Mouse (Mus musculus) heart, embryonic 13.5 days (tissue): Measurements from ENCODE around the gene Rasal2. TPM values are rescaled to one million over a fixed set of nuclear protein-coding genes. Genes with fewer than 3 reads are reported as not detected.

ENCODE experiments used
- ATAC-seq: fragments of 200-750 bp; cut with Nextera tagmentation; 2 replicates; pipeline ENCODE4 v1.8.0; 2017; ENCODE audit warnings: moderate TSS enrichment; ENCODE audit not compliant: insufficient number of reproducible peaks, low FRiP score, low TSS enrichment; ENCODE audit errors: extremely low read depth
- H3K27ac ChIP-seq: fragments of 300-500 bp; sonication (generic); replicated peaks from 2 replicates; pipeline ENCODE4 v1.5.1; 2015; ENCODE audit warnings: moderate library complexity, mild to moderate bottlenecking, inconsistent platforms
- H3K27me3 ChIP-seq: fragments of 300-500 bp; sonication (generic); replicated peaks from 2 replicates; pipeline ENCODE4 v1.6.1; 2015; ENCODE audit warnings: mild to moderate bottlenecking, inconsistent platforms
- H3K36me3 ChIP-seq: fragments of 300-500 bp; sonication (generic); 2 replicates; pipeline ENCODE4 v1.6.1; 2015; ENCODE audit warnings: mild to moderate bottlenecking, inconsistent platforms
- H3K4me1 ChIP-seq: fragments of 300-500 bp; sonication (generic); 2 replicates; pipeline ENCODE4 v1.6.1; 2015; ENCODE audit warnings: inconsistent platforms
- H3K4me2 ChIP-seq: fragments of 300-500 bp; sonication (generic); 2 replicates; pipeline ENCODE4 v1.6.1; 2015; ENCODE audit warnings: inconsistent platforms, mild to moderate bottlenecking, moderate library complexity
- H3K4me3 ChIP-seq: fragments of 300-500 bp; sonication (generic); 2 replicates; pipeline ENCODE4 v1.5.1; 2015; ENCODE audit warnings: moderate library complexity, mild to moderate bottlenecking, inconsistent platforms
- H3K9ac ChIP-seq: fragments of 300-500 bp; sonication (generic); 2 replicates; pipeline ENCODE4 v1.6.1; 2015; ENCODE audit warnings: inconsistent platforms, mild to moderate bottlenecking, moderate library complexity
- H3K9me3 ChIP-seq: fragments of 300-500 bp; sonication (generic); 2 replicates; pipeline ENCODE4 v1.6.1; 2016; ENCODE audit warnings: inconsistent platforms
- WGBS: fragments of 180-500 bp; shearing (Covaris S2); methylation state at CpG from one replicate; pipeline ENCODE4 v1.1.7; 2015; ENCODE audit warnings: mixed read lengths; 5-methylcytosine and 5-hydroxymethylcytosine counted together
- polyA plus RNA-seq: library from polyadenylated mRNA; unstranded; fragments of >200 nt; fragmentation: Nextera tagmentation; extraction: Ambion mirVana; gene quantifications from 2 replicates; pipeline ENCODE4 v1.2.1, GENCODE M21; 2015

Gene Rasal2
- polyA plus RNA-seq, 1 experiment from 2014 or later = 15.1 TPM

DNA sequence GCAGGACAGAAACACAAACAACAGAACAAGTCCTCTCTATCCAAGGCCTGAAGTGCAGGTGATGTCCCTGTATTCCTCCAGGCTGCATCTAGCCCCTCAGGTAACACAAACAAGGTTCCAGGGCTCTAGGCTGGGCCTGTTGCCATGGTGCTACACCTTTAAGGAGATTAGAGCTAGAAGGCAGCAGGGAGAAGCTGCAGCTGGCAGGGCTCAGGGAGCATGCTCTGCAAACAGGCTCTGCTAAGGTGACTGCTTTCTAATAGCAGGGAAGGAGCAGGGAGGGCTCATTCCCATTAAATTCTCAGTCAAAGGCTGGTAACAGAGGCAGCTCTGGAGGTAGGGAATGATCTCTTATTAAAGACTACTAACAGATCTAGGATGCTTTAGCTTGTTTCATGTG is 231.3 kb downstream of the Rasal2 start:
- peak overlapping the region; percentile 56 for H3K27ac ChIP-seq
- peaks cover 2% of the 10 kb centered on the region; the same call in 1 of the 2 replicates for H3K36me3 ChIP-seq
- H3K4me1 ChIP-seq = peaks cover 55% of the 10 kb centered on the region
- H3K9ac ChIP-seq = peak overlapping the region; percentile 40; the same call in 1 of the 2 replicates
- H3K9me3 ChIP-seq = no peaks in the 10 kb centered on the region
- no peaks in the 10 kb centered on the region for H3K27me3 ChIP-seq
- no peak overlapping the region for H3K4me2 ChIP-seq
- no peak for ATAC-seq
- no peak overlapping the region for H3K4me3 ChIP-seq

DNA sequence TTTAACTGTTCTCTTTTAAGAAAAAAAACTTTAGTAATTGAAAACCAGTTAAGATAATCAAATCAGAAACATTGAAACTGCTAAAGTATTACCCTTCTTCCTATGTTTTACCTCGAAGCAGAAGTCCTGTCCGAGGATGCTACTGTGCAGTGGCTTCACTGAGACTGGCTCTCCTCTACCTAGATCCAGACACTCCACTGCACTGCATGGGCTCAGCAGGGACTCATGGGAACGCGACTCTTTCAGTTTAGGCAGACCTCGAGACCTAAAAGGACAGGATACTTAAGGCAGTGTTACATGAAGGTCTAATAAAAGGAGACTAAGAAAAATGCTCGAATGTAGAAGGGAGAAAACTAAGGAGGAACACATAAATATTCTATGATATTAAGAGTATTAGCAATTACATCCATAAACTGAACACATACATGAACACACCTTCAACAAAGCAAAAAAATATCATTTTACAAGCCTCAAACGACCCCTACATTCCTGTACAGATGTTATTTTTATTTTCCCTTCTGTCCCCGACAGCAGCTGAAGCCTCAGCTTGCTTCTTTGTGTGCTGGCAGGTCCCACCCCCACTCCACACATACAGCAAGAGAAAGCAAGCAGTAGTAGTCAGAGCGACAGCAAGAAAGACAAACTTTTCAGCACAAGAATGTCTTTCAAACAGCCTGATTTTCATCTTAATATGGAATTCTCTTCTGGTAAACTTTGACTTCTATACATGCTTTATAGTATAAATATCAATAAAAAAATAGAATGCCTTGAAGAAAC is 233.2 kb downstream of the Rasal2 start:
- H3K36me3 ChIP-seq = peaks cover 20% of the 10 kb centered on the region
- no peaks in the 10 kb centered on the region for H3K9me3 ChIP-seq
- peaks cover 47% of the 10 kb centered on the region for H3K4me1 ChIP-seq
- peak overlapping the region; percentile 63 for H3K27ac ChIP-seq
- peak overlapping the region; percentile 58 for H3K4me2 ChIP-seq
- H3K4me3 ChIP-seq = peak overlapping the region; percentile 21
- no peak for ATAC-seq
- H3K9ac ChIP-seq = peak overlapping the region; percentile 55
- H3K27me3 ChIP-seq = no peaks in the 10 kb centered on the region
- WGBS = 29% methylated on average over 9 of the region's 9 CpGs

DNA sequence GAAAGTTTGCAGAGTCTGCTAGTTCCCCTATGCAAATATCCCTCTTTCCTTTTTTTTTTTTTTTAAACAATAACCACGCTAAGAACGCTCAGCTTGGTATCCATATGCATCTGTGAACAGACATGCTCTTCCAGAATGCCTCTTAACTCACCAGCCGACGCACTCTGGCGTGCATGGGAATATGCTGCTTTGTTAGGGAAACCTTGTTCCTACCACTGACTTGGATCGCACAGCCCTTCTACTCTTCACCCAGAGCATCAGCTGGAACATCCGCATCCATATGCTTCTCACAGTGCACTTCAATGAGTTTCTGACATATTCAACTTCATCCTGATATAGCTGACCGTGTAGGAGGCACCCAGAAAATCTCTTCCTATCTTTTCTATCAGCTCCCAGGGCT is 243.1 kb downstream of the Rasal2 start:
- Histone ChIP-seq H3K27me3 (no peaks in the 10 kb centered on the region), H3K27ac (no peak overlapping the region), H3K4me3 (no peak overlapping the region), H3K4me2 (no peak overlapping the region), H3K36me3 (peaks cover 23% of the 10 kb centered on the region; the same call in 1 of the 2 replicates), H3K9me3 (no peaks in the 10 kb centered on the region), H3K9ac (no peak overlapping the region), H3K4me1 (no peaks in the 10 kb centered on the region)
- ATAC-seq = no peak
- 82% methylated on average over 8 of the region's 8 CpGs for WGBS

DNA sequence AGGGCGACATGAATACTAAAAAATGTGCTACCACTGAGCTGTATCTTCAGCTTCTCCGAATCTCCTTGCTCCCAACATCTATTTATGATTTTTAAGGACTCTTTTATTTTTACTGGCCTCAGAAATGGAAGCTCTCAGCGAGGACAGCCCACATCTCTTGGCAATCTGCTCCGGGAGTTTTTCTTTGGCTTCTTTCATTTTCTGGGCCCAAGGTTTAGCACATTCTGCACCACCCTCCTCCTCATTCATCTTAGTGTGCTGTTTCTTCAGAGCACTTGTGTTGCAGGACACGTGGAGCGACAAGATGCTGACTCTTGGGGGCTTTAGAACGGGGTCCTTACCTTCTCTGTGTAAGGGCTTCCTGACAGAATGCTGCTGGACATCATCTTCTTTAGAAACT is 243.5 kb downstream of the Rasal2 start:
- Histone ChIP-seq H3K27ac (no peak overlapping the region), H3K4me2 (no peak overlapping the region), H3K4me3 (no peak overlapping the region), H3K27me3 (no peaks in the 10 kb centered on the region), H3K9ac (no peak overlapping the region), H3K4me1 (no peaks in the 10 kb centered on the region), H3K9me3 (no peaks in the 10 kb centered on the region), H3K36me3 (peaks cover 21% of the 10 kb centered on the region; the same call in 1 of the 2 replicates)
- no peak for ATAC-seq
- 79% methylated on average over 7 of the region's 7 CpGs for WGBS

DNA sequence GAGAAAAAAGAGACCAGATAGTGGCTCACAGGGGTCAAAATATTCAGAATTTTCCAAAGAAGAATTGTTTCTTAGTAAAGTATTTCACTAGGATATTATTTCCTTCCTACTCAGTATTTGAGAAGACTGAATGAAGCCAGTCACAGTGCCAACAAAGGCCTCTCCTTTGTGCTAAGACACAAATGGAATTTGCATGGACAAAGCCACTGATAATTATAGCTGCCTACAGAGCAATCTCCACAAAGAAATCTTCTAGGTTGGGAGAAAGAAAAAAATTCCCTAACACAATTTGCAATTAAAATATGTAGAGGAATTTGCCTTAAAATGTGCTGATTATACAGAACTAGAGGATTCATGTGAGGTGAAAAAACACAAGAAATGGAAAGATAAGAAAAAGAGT is 258.6 kb downstream of the Rasal2 start:
- H3K9me3 ChIP-seq = no peaks in the 10 kb centered on the region
- no peak overlapping the region for H3K27ac ChIP-seq
- H3K4me3 ChIP-seq = no peak overlapping the region
- H3K4me2 ChIP-seq = no peak overlapping the region
- no peak for ATAC-seq
- no peak overlapping the region for H3K9ac ChIP-seq
- H3K36me3 ChIP-seq = peaks cover 27% of the 10 kb centered on the region
- H3K27me3 ChIP-seq = no peaks in the 10 kb centered on the region
- peaks cover 8% of the 10 kb centered on the region for H3K4me1 ChIP-seq

DNA sequence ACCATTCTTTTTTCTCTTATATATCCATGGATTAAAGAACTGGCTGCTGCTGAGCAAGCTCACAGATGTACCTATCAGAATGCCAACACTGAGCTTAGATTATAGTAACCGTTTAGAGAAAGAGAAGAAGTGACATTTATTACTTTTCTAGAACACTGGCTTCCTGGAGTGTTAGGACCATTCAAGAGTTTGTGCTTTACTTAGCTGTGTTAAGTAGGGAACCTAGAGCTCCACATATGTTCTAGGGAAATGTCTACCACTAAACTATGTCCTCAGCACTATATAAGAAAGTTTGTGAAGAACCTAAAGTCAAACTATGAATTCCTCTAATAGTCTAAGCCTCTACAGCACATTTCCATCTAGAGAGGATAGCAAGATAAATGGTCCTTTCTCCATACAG is 262.3 kb downstream of the Rasal2 start:
- no peaks in the 10 kb centered on the region for H3K27me3 ChIP-seq
- WGBS = 81% methylated on average over 1 of the region's 1 CpGs
- H3K27ac ChIP-seq = no peak overlapping the region
- H3K4me2 ChIP-seq = no peak overlapping the region
- ATAC-seq = no peak
- no peak overlapping the region for H3K4me3 ChIP-seq
- H3K4me1 ChIP-seq = peaks cover 14% of the 10 kb centered on the region
- no peak overlapping the region for H3K9ac ChIP-seq
- H3K36me3 ChIP-seq = peaks cover 30% of the 10 kb centered on the region
- H3K9me3 ChIP-seq = no peaks in the 10 kb centered on the region

DNA sequence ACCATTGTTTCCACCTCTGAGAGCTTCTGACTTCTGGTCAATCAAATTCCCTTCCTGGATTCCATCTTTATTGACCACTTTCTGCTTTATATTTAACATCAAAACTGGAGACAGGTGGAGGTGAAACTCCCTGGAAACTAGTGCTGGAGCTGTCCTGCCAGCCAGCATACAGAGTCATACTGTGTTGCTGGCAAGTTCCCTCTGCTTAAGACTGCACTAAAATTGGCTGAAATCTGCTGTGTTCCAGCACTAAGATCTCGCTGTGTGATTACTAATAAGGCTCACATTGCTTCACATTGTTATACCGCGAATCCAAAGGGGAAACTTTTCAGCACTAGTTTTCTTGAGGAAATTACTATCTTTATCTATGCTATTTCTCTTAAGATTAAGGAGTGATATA is 267.8 kb downstream of the Rasal2 start:
- peaks cover 34% of the 10 kb centered on the region for H3K36me3 ChIP-seq
- H3K9ac ChIP-seq = no peak overlapping the region
- peaks cover 30% of the 10 kb centered on the region for H3K4me1 ChIP-seq
- no peaks in the 10 kb centered on the region for H3K27me3 ChIP-seq
- WGBS = 90% methylated on average over 3 of the region's 3 CpGs
- no peak overlapping the region for H3K4me2 ChIP-seq
- H3K9me3 ChIP-seq = no peaks in the 10 kb centered on the region
- H3K27ac ChIP-seq = no peak overlapping the region
- no peak overlapping the region for H3K4me3 ChIP-seq
- no peak for ATAC-seq

DNA sequence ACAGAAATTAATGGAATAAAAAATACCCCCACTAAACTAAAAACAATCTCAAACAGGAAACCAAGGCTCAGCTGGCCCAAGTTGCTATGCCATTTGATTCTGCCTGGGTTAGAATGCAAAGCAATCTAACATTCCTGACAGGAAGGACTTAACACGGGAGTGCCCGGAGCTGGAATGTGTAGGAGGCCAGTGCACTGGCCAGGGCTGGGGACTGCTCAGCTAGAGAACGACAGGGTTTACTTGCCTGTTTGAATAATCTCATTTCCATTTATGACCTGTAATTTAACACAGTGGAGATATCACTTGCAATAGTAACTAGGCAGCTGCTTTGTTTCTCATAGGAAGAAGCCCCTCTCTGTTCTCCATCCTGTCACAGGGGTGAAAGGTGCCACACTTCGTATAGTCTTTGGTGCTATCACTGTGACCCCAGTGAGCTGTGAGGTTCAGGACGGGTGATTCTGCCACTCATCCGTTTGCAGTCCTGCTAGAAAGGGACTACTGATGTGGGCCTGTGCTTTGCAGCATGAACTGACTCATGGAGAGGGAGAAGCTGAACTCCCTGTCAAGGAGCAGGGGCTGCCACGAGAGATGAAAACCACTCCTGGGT is 269.0 kb downstream of the Rasal2 start:
- H3K27me3 ChIP-seq = no peaks in the 10 kb centered on the region
- no peaks in the 10 kb centered on the region for H3K9me3 ChIP-seq
- H3K27ac ChIP-seq = peak overlapping the region; percentile 80
- peaks cover 39% of the 10 kb centered on the region for H3K36me3 ChIP-seq
- ATAC-seq = no peak
- WGBS = 14% methylated on average over 7 of the region's 7 CpGs
- H3K4me2 ChIP-seq = peak overlapping the region; percentile 18; the same call in 1 of the 2 replicates
- no peak overlapping the region for H3K4me3 ChIP-seq
- H3K4me1 ChIP-seq = peaks cover 34% of the 10 kb centered on the region
- no peak overlapping the region for H3K9ac ChIP-seq

DNA sequence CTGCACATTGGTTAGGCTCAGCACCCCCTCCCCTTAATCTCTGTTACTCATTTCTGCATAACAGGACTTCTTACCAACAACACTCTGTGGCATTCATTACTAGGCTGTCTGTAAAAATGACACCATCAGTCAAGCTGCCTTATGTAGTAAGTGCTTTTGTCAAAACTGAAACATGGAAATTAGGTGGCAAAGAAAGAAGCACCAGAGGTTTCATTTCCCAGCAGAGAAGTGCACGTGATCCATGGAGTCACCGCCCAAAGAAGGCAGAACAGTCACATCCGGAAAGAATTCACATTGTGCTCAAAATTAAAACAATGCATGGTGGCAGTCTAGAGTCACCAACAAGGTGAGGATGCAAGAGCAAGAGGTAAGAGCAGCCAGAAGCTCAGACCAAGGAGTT is 271.4 kb downstream of the Rasal2 start:
- Histone ChIP-seq H3K9me3 (no peaks in the 10 kb centered on the region), H3K27me3 (no peaks in the 10 kb centered on the region), H3K27ac (no peak overlapping the region), H3K4me1 (peaks cover 47% of the 10 kb centered on the region), H3K36me3 (peaks cover 19% of the 10 kb centered on the region), H3K9ac (no peak overlapping the region), H3K4me2 (no peak overlapping the region), H3K4me3 (no peak overlapping the region)
- 82% methylated on average over 3 of the region's 3 CpGs for WGBS
- no peak for ATAC-seq

DNA sequence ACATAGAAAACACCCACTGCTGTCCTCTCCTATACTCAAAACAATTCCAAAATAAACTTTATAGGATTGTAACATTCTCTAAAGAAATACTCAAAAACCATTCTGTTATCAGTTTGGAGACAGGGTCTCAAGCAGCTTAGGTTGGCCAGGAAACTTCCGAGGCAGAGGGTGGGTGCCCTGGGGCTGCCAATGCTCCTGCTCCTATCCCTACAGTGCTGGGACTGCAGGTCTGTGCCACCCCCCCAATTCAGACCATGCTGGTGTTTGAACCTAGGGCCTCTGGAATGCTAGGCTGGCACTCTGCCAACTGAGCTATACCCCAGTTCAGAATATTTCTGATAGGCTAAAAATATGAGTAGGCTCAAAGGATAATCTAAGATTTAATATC is 274.5 kb downstream of the Rasal2 start:
- no peaks in the 10 kb centered on the region for H3K9me3 ChIP-seq
- no peak overlapping the region for H3K4me2 ChIP-seq
- no peaks in the 10 kb centered on the region for H3K27me3 ChIP-seq
- H3K36me3 ChIP-seq = peaks cover 25% of the 10 kb centered on the region
- H3K27ac ChIP-seq = no peak overlapping the region
- no peak for ATAC-seq
- no peak overlapping the region for H3K9ac ChIP-seq
- WGBS = 82% methylated on average over 1 of the region's 1 CpGs
- no peak overlapping the region for H3K4me3 ChIP-seq
- H3K4me1 ChIP-seq = peaks cover 25% of the 10 kb centered on the region

DNA sequence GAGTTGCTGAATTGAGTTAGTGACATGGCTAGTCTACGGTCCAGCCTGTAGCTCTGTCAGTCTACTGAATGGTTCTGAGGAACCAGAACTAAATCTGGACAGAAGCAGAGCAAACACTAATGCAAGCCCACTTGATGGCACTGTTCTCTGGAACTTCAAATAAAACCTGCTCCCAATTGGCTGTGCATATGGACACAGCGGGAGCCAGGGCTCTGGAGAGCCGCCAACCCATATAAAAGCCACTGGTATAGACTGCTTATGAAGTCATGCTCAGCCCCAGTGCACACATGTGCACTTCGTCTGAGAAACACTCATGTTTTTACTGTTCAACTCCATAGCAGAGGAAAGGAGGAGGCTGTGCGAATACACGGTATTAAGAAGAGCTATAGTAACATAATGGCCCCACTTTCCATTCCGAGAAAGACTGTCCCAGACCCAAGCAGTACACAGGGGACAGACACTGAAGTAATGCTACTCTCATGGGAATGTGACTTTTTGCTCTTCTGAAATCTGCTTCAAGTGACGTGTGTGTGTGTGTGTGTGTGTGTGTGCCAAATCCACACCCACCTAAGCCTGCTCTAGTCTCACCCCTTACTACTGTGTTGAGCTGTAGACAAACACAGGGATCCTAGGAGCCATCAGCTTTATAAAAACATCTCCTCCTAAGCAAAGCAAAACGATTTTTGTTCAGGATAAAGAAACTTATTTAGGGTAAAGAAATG is 275.1 kb downstream of the Rasal2 start:
- H3K27me3 ChIP-seq = no peaks in the 10 kb centered on the region
- no peak overlapping the region for H3K9ac ChIP-seq
- H3K4me3 ChIP-seq = no peak overlapping the region
- WGBS = 76% methylated on average over 9 of the region's 9 CpGs
- H3K27ac ChIP-seq = no peak overlapping the region
- H3K9me3 ChIP-seq = no peaks in the 10 kb centered on the region
- H3K4me2 ChIP-seq = no peak overlapping the region
- H3K4me1 ChIP-seq = peaks cover 25% of the 10 kb centered on the region
- ATAC-seq = no peak
- peaks cover 25% of the 10 kb centered on the region for H3K36me3 ChIP-seq
